Mouse (Mus musculus): ENCODE results near the gene Olfr328. TPM values are rescaled to one million over a fixed set of nuclear protein-coding genes. Genes with fewer than 3 reads are reported as not detected.
"Not testable (repeated sequence)": the region's sequence is repeated elsewhere in the genome, so short reads cannot be mapped to it uniquely, and the experiment has no call there.

Olfr328 gene
- under 1 TPM; 0.10 to 0.12 TPM for total RNA-seq (2021)
- long read RNA-seq, experiment 1 = 0 reads
- long read RNA-seq, experiment 2 = 0 reads

GRCm38 (mm10) chr11:58555536-58555935 lies at the start of gene Olfr328:
TSS of gene Olfr328 (minus strand) at chr11:58555636.
- intact Hi-C loops (cut with DNase I) = no loop called here
- DNase-seq = peak in 1 of 2 experiments; percentile 3

DNA sequence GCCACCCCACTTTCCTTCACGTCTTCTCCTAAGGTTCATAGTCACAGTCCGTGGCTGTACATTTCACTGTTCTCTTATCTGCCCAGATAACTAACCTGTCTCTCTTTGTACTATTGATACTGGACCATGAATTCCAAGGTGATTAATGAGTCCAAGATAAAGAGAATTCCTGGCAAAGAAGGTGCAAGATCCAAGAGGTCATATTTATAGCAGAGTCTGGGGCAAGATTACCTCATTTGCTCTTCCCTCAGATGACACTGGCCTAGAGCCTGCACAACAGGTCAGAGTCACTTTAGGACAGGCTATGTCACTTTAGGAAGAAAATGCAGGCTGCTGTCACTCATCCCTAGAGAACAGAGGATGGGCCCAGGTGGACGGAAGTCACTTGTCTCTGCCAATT lies 49.8 kb upstream of the Olfr328 start:
- intact Hi-C loops (cut with DNase I) = no loop called here
- no peak for DNase-seq

- intact Hi-C loops (cut with DNase I) = no loop called here
These were observed 49.3 kb upstream of the Olfr328 start for GRCm38 (mm10) chr11:58604688-58605087.

GRCm38 (mm10) chr11:58602800-58603560 lies 47.5 kb upstream of the Olfr328 start:
- intact Hi-C loops (cut with DNase I) = no loop called here
- no peak for DNase-seq

More at GRCm38 (mm10) chr11:58604688-58605087, 49.3 kb upstream of the Olfr328 start:
- DNase-seq = no peak

- no peak for DNase-seq
- intact Hi-C loops (cut with DNase I) = no loop called here
These were observed 46.6 kb upstream of the Olfr328 start for GRCm38 (mm10) chr11:58602062-58602461.

DNA sequence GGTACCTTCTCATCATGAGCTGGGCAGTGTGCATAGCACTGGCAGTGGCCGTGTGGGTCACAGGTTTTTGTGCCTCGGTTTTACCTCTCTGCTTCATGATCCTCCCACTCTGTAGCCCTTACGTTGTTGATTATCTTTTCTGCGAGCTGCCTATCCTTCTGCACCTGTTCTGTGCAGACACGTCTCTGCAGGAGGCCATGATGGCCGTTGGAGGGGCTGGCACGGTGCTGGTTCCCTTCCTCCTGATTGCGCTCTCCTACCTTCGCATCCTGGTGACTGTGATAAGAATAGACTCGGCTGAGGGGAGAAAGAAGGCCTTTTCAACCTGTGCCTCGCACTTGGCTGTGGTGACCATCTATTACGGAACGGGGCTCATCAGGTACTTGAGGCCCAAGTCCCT lies 42.4 kb upstream of the Olfr328 start:
- intact Hi-C loops (cut with DNase I) = no loop called here
- no peak for DNase-seq

GRCm38 (mm10) chr11:58594814-58595213 lies 39.4 kb upstream of the Olfr328 start, which contains the start of gene Olfr324:
TSS of gene Olfr324 (plus strand) at chr11:58595114.
- no peak for DNase-seq
- intact Hi-C loops (cut with DNase I) = no loop called here

- DNase-seq = no peak
- intact Hi-C loops (cut with DNase I) = loop anchor here (5.0 kb wide), 1 partner anchor 186 kb away; no protein-coding TSS in a partner anchor
These were observed 33.3 kb upstream of the Olfr328 start for GRCm38 (mm10) chr11:58588620-58589250.

DNA sequence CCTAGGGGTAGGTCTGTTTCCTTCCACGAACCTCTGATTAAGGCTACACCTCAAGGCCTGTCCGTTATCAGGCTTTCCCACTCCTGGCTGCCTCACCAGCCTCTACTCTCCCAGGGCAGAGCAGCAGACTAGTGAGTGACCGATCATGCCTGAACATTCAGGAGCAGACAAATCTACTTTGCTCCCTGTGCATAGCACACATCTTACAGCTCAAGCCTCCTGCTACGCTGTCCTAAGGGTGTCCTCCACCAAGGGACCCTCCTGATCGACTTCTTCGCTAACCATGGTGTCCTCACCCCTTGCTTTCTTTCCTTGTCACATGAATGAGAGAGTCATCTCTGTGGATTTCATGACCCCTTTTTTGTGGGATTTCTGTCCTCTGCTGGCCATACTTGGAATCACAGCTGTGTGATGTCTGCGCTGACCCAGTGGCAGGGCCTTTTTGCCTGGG lies 32.5 kb upstream of the Olfr328 start:
- DNase-seq = peak; percentile 41 to 71
- intact Hi-C loops (cut with DNase I) = loop anchor here (5.0 kb wide), 1 partner anchor 186 kb away; no protein-coding TSS in a partner anchor

DNA sequence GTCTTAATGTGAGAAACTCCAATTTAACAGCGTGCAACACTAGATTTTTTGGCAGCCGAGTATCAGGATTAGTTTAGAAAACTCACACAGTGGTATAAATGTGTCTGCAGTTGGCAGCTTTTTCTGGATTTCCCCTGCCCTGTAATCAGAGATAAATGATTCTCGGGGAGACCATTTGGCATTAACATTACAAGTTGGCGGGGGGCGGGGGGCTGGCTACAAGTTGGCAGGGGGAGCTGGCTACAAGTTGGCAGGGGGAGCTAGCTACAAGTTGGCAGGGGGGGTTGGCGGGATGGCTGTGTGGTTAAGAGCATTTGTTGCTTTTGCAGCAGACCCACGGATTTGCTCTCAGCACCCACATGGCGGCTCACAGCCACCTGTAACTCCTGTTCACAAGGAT lies 23.2 kb upstream of the Olfr328 start:
- no peak for DNase-seq
- intact Hi-C loops (cut with DNase I) = no loop called here

GRCm38 (mm10) chr11:58577430-58577829 lies 22.0 kb upstream of the Olfr328 start, which contains the start of gene Olfr325:
TSS of gene Olfr325 (plus strand) at chr11:58577730.
- DNase-seq = no peak
- intact Hi-C loops (cut with DNase I) = no loop called here

DNA sequence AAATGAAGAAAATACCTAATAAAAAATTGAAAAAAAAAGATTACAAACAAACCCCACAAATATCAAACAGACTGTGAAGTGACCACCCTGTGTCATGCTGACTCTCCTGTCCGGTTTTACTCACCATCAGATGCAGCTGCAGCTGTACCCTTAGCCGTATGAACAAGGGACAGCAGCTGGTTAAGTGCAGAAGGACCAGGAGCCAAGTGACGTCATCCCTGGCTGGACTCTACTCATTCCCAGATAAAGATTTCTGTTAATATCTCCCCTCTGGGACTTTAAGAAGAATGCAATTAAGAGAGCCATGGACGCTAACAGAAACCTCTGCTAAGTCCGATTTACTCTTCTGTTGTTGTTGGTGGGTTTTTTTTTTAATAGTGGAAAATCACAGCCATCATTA lies 15.0 kb upstream of the Olfr328 start, which contains the start of gene Olfr224:
Olfr224 (minus strand) TSS at position 149 of the 400 bp plus-strand sequence.
- DNase-seq = peak; percentile 32 to 50

GRCm38 (mm10) chr11:58546322-58546721 lies 9.1 kb downstream of the Olfr328 start, which contains the start of gene Olfr329-ps:
TSS of gene Olfr329-ps (minus strand) at chr11:58546422.
- intact Hi-C loops (cut with DNase I) = no loop called here
- DNase-seq = peak; percentile 4 to 16

More for the DNA sequence above, 15.0 kb upstream of the Olfr328 start, which contains the start of gene Olfr224:
- intact Hi-C loops (cut with DNase I) = no loop called here

GRCm38 (mm10) chr11:58534736-58535135 lies 20.7 kb downstream of the Olfr328 start, which contains the start of gene Olfr330:
TSS of gene Olfr330 (minus strand) at chr11:58534836.
- DNase-seq; intact Hi-C loops (cut with DNase I): not testable (repeated sequence)

DNA sequence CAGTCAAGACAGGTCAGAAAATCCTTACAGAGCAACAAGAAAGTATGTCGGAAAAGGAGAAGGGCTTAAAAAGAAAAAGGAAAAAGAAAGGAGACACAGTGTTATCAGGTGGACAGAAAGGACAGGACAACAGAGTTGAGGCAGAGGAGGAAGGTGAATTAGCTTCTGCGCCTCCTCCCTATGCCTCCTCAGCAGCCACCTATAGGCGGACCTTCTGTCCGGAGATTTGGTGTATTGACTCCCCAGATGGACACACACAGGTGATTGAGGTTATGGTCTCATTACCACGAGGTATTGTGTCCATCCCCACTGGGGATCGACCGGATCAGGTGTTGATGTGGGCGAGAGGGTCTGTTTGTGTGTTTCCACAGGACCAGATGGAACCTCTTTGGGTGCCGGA lies 35.7 kb downstream of the Olfr328 start:
- intact Hi-C loops (cut with DNase I) = not testable (repeated sequence)
- peak; percentile 9 for DNase-seq

- intact Hi-C loops (cut with DNase I) = not testable (repeated sequence)
- peak; percentile 60 to 68 for DNase-seq
These were observed 36.5 kb downstream of the Olfr328 start for GRCm38 (mm10) chr11:58518916-58519315.

- DNase-seq; intact Hi-C loops (cut with DNase I): not testable (repeated sequence)
These were observed 46.4 kb downstream of the Olfr328 start for GRCm38 (mm10) chr11:58509058-58509457.

DNA sequence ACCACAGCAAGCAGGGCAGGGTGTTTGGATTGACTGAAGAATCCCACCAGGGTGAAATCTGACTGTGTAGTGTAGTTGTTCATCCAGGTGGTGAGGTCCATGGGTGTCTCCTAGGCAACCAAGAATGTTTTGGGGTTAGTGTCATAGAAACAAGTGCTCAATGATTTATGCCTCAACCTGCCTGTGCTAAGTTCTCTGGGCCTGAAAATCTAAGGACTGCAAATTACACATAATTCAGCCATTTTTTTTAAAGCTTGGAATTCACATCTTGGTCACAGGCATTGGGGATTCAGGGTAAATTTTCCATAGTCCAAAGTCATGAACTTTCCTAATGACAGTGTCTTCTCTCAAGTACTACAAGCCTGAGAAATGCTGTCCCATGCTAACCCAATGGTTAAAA lies 53.0 kb downstream of the Olfr328 start, which contains the start of gene Olfr331:
Olfr331 (minus strand) TSS at position 101 of the 400 bp plus-strand sequence.
- not testable (repeated sequence) for DNase-seq
- intact Hi-C loops (cut with DNase I) = loop anchor here (5.0 kb wide), 1 partner anchor 100 kb away; no protein-coding TSS in a partner anchor

Measured in heart, postnatal 14 days (tissue).